Mouse (Mus musculus): ENCODE measurements around the gene Nat8f1.
A peak's percentile ranks its signal among the peaks of the same experiment; 100 is the strongest.

- peak; percentile 43; the same call in 1 of the 2 replicates for TF ChIP-seq POLR2A (IDR thresholded peaks at IDR 0.05; ENCODE audit: insufficient read depth, low read depth, low read length)
- TF ChIP-seq CTCF (IDR thresholded peaks at IDR 0.05; ENCODE audit: insufficient read depth, low read depth, low read length): peak; percentile 77
Measured at GRCm38 (mm10) chr6:85915539-85916513, at the start of gene Nat8f1.

Data from olfactory bulb, adult 2 months (tissue).